Mouse (Mus musculus): Measurements from ENCODE around the gene Cd69. TPM values are rescaled to one million over a fixed set of nuclear protein-coding genes. Genes with fewer than 3 reads are reported as not detected.

The Cd69 gene
- polyA plus RNA-seq, 1 experiment, result 0.02 TPM

DNA sequence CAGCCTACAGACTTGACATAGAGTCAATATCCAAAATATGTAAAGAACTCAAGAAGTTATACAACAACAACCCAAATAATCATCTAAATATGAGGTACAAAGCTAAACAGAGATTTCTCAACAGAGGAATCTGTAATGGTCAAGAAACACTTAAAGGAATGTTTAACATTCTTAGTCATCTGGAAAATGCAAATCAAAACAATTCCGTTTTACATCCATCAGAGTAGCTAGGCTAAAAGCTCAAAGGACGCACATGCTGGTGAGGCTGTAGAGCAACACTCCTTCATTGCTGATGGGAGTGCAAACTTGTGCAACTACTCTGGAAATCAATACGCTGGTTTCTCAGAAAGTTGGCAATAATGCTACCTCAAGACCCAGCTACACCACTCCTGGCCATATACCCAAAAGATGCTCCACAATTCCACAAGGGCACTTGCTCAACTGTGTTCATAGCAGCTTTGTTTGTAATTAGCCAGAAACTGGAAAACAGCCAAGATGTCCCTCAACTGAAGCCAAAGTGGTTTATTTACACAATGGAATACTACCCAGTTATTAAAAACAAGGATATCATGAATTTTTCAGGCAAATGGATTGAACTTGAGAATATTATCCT, 52.9 kb downstream of the Cd69 start:
- no peak for TF ChIP-seq GATA1 (IDR thresholded peaks at IDR 0.05; ENCODE audit: low read length)
- TF ChIP-seq TAL1 (IDR thresholded peaks at IDR 0.05; ENCODE audit: low read length), result no peak
- Histone ChIP-seq H3K4me1 (ENCODE audit: control insufficient read depth) (peaks cover 38% of the 10 kb centered on the region), H3K9me3 (ENCODE audit: control insufficient read depth, low read length) (no peaks in the 10 kb centered on the region)

DNA sequence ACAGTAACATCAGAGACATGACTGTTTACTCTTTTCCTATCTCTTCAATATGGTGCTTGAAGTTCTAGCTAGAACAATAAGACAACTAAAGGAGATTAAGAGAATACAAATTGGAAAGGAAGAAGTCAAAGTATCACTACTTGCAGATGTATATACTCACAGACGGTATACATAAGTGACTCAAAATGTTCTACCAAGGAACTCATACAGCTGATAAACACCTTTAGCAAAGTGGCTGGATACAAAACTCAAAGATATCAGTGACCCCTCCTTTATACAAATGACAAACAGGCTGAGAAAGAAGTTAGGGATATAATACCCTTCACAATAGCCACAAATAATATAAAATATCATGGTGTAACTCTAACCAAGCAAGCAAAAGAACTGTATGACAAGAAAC, 54.2 kb downstream of the Cd69 start:
- TF ChIP-seq GATA1 (IDR thresholded peaks at IDR 0.05; ENCODE audit: low read length) (no peak), TAL1 (IDR thresholded peaks at IDR 0.05; ENCODE audit: low read length) (no peak)

More for the DNA sequence above, 52.9 kb downstream of the Cd69 start:
- no peaks in the 10 kb centered on the region for H3K27me3 ChIP-seq (ENCODE audit: control insufficient read depth)
- H3K36me3 ChIP-seq (ENCODE audit: control insufficient read depth), result no peaks in the 10 kb centered on the region
- H3K4me3 ChIP-seq (replicated peaks), result no peak overlapping the region

GRCm38 (mm10) chr6:129219897-129220517, 55.2 kb downstream of the Cd69 start:
- H3K27me3 ChIP-seq (ENCODE audit: control insufficient read depth), result no peaks in the 10 kb centered on the region
- H3K4me3 ChIP-seq (replicated peaks), result no peak overlapping the region
- peaks cover 44% of the 10 kb centered on the region for H3K4me1 ChIP-seq (ENCODE audit: control insufficient read depth)
- no peaks in the 10 kb centered on the region for H3K36me3 ChIP-seq (ENCODE audit: control insufficient read depth)
- TF ChIP-seq GATA1 (IDR thresholded peaks at IDR 0.05; ENCODE audit: low read length) (no peak), TAL1 (IDR thresholded peaks at IDR 0.05; ENCODE audit: low read length) (no peak)
- no peaks in the 10 kb centered on the region for H3K9me3 ChIP-seq (ENCODE audit: control insufficient read depth, low read length)

More for the DNA sequence above, 54.2 kb downstream of the Cd69 start:
- H3K36me3 ChIP-seq (ENCODE audit: control insufficient read depth), result no peaks in the 10 kb centered on the region
- peaks cover 44% of the 10 kb centered on the region for H3K4me1 ChIP-seq (ENCODE audit: control insufficient read depth)
- no peaks in the 10 kb centered on the region for H3K9me3 ChIP-seq (ENCODE audit: control insufficient read depth, low read length)
- no peaks in the 10 kb centered on the region for H3K27me3 ChIP-seq (ENCODE audit: control insufficient read depth)
- H3K4me3 ChIP-seq (replicated peaks), result no peak overlapping the region

DNA sequence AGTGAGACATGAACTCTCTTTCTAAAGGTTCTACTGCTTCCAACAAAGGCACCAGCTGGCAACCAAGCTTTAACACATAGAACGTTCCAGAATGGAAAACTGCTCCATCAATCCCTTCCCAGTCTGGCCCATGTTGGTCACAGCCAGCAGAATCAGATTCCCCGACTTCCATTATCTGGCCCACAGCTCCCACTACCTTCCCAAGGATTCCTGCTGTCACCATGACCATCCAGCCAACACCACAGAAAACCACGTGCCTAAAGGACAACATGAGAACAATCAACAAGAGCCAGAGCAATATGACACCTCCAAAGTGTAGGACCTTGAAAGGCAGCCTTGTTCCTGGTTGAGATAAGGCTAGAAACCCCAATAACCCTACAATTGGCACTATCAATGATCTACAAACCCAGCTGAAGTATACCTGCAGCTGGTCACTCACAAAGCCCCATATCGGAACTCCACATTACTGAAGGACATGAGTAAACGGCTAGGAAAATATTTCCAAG, 57.0 kb downstream of the Cd69 start:
- no peak for TF ChIP-seq GATA1 (IDR thresholded peaks at IDR 0.05; ENCODE audit: low read length)
- TF ChIP-seq TAL1 (IDR thresholded peaks at IDR 0.05; ENCODE audit: low read length), result no peak
- Histone ChIP-seq H3K36me3 (ENCODE audit: control insufficient read depth) (no peaks in the 10 kb centered on the region), H3K4me3 (replicated peaks) (no peak overlapping the region), H3K4me1 (ENCODE audit: control insufficient read depth) (peaks cover 38% of the 10 kb centered on the region), H3K9me3 (ENCODE audit: control insufficient read depth, low read length) (no peaks in the 10 kb centered on the region), H3K27me3 (ENCODE audit: control insufficient read depth) (no peaks in the 10 kb centered on the region)

Other genes starting within 250 kb of the Cd69 start
- not detected in 2 replicates for gene Klrb1f, start 229.5 kb downstream of the Cd69 start, polyA plus RNA-seq (2012)
- gene Clec2e, start 174.5 kb downstream of the Cd69 start, polyA plus RNA-seq (2012), result not detected in 2 replicates
- gene Clec2d, start 94.8 kb downstream of the Cd69 start, polyA plus RNA-seq (2012), result not detected in 2 replicates
- not detected in 2 replicates for gene 4922502D21Rik, start 56.4 kb upstream of the Cd69 start, polyA plus RNA-seq (2012)
- gene Clec12a, start 67.3 kb upstream of the Cd69 start, polyA plus RNA-seq (2012), result not detected in 2 replicates
- gene Clec12b, start 110.4 kb upstream of the Cd69 start, polyA plus RNA-seq (2012), result not detected in 2 replicates
- gene Clec1b, start 121.9 kb upstream of the Cd69 start, polyA plus RNA-seq (2012), result not detected in 2 replicates
- not detected in 2 replicates for gene Clec9a, start 133.4 kb upstream of the Cd69 start, polyA plus RNA-seq (2012)
- gene Clec1a, start 176.6 kb upstream of the Cd69 start, polyA plus RNA-seq (2012), result not detected in 2 replicates
- gene Olr1, start 231.7 kb upstream of the Cd69 start, polyA plus RNA-seq (2012), result not detected in 2 replicates
- gene Tmem52b, start 237.1 kb upstream of the Cd69 start, polyA plus RNA-seq (2012), result not detected in 2 replicates